Mouse (Mus musculus) bone marrow macrophage, adult 2 months (primary cell): ENCODE measurements around the gene Rptor.

Source experiments
- CTCF ChIP-seq: IDR thresholded peaks from 2 replicates; pipeline ENCODE4 v1.5.1; 2012; ENCODE audit warnings: low read depth, mild to moderate bottlenecking, low read length, moderate library complexity
- POLR2A ChIP-seq: IDR thresholded peaks from 2 replicates; pipeline ENCODE4 v1.6.1; 2012; ENCODE audit warnings: mild to moderate bottlenecking, low read depth, low read length, borderline replicate concordance

DNA sequence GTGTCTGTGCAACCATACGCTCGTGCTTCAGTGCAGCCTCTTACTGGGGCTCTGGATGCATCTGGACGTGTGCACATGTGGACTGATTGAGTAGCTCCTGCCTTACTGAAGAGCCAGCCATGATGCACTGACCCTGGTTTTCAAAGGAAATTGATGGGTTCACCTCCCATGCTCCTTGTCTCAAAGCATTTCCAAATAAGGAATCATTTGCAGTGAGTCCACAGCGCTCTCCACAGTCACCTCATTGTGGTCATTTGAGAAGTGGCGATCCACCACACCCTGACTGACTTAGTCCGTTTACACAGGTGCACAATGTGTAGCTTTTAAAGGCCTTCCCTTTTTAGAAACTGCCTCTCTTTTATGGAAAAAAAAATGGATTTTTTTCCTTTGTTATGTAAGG lies 190.7 kb downstream of the Rptor start:
- TF ChIP-seq CTCF: no peak
- no peak for TF ChIP-seq POLR2A
